Mouse (Mus musculus) heart, postnatal 0 days (tissue): ENCODE data around the gene Slc4a1. TPM values are rescaled to one million over a fixed set of nuclear protein-coding genes. Genes with fewer than 3 reads are reported as not detected.

Source experiments
- ATAC-seq: fragments of 200-750 bp; cut with Nextera tagmentation; 2 replicates; pipeline ENCODE4 v1.8.0; 2017; ENCODE audit warnings: low read depth, moderate number of reproducible peaks, moderate library complexity; ENCODE audit not compliant: insufficient read depth
- DNase-seq: peaks from one replicate; pipeline ENCODE4 v3.0.0-alpha.2; 2016; ENCODE audit warnings: low spot score
- H3K27ac ChIP-seq: fragments of 300-500 bp; sonication (generic); 2 replicates; pipeline ENCODE4 v1.5.1; 2014; ENCODE audit warnings: low read depth, mild to moderate bottlenecking
- H3K27me3 ChIP-seq: fragments of 300-500 bp; sonication (generic); 2 replicates; pipeline ENCODE4 v1.6.1; 2014; ENCODE audit warnings: low read length, mixed read lengths; ENCODE audit not compliant: control insufficient read depth, insufficient read depth
- H3K36me3 ChIP-seq: fragments of 300-500 bp; sonication (generic); replicated peaks from 2 replicates; pipeline ENCODE4 v1.6.1; 2014; ENCODE audit warnings: low read length, mixed read lengths; ENCODE audit not compliant: control insufficient read depth, insufficient read depth
- H3K4me1 ChIP-seq: fragments of 300-500 bp; sonication (generic); 2 replicates; pipeline ENCODE4 v1.6.1; 2014; ENCODE audit warnings: antibody characterized with exemption; ENCODE audit not compliant: control insufficient read depth, insufficient read depth
- H3K4me2 ChIP-seq: fragments of 300-500 bp; sonication (generic); 2 replicates; pipeline ENCODE4 v1.6.1; 2014; ENCODE audit warnings: low read depth, mild to moderate bottlenecking, low read length, moderate library complexity
- H3K4me3 ChIP-seq: fragments of 300-500 bp; sonication (generic); 2 replicates; pipeline ENCODE4 v1.5.1; 2014; ENCODE audit warnings: low read depth, low read length
- H3K9ac ChIP-seq: fragments of 300-500 bp; sonication (generic); replicated peaks from 2 replicates; pipeline ENCODE4 v1.6.1; 2014; ENCODE audit warnings: low read depth, low read length, mixed read lengths
- H3K9me3 ChIP-seq: fragments of 300-500 bp; sonication (generic); replicated peaks from 2 replicates; pipeline ENCODE4 v1.6.1; 2016; ENCODE audit warnings: low read length; ENCODE audit not compliant: control insufficient read depth
- CTCF ChIP-seq: IDR thresholded peaks from 2 replicates; pipeline ENCODE4 v1.5.1; 2016; ENCODE audit warnings: antibody characterized with exemption, control low read depth, low read depth
- EP300 ChIP-seq: IDR thresholded peaks from 2 replicates; pipeline ENCODE4 v1.6.1; 2016; ENCODE audit warnings: antibody characterized with exemption, low read depth
- WGBS: fragments of 180-500 bp; shearing (Covaris S2); extraction: QIAGEN DNeasy Blood & Tissue Kit; methylation state at CpG from one replicate; pipeline ENCODE4 v1.1.7; 2014; 5-methylcytosine and 5-hydroxymethylcytosine counted together
- polyA plus RNA-seq: library from polyadenylated mRNA; unstranded; fragments of >200 nt; fragmentation: Nextera tagmentation; extraction: Ambion mirVana; gene quantifications from 2 replicates; pipeline ENCODE4 v1.2.1, GENCODE M21; 2015
- total RNA-seq: library from RNA; depleted of rRNA; stranded (reverse); fragments of >200 nt; gene quantifications from 2 replicates; pipeline ENCODE4 v1.2.3, GENCODE M21; 2014; ENCODE audit warnings: low replicate concordance

Gene Slc4a1
- total and polyA plus RNA-seq, 2 experiments from 2014 or later = 3.1 to 7.5 TPM

DNA sequence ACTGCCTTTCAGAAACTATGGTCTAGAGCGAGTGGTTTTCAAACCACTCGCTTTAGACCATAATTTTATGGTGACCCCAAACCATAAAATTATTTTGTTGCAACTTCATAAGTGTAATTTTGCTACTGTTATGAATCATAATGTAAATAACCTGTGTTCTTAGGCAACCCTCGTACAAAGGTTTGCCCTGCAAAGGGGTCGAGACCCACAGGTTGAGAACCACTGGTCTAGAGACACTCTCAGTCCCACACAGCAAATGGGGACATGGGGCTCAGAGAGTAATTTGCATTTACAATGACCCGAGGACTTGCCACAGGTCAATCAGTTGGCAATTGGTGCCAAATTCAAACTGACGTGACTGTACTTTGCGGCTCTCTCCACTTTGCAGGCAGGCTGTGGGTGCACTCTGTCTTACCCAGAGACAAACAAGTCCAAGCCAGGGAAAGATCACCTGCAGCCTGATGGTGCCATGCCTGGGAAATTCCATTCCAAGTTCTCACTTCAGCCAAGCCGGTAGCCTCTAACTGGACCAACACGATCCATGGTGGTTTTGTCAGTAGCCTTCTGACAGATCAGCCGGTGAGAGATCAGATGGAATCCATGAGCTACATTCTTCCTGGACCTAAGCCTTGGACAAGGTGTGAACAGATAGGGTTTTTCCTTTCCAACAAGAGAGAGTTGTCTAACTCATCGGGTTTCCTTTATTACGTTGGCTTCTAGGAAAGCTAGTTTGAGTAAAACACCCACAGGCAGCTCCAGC lies 6.1 kb upstream of the Slc4a1 start:
- Histone ChIP-seq H3K9ac (no peak overlapping the region), H3K27ac (no peak overlapping the region), H3K27me3 (no peaks in the 10 kb centered on the region; the same call in 1 of the 2 replicates), H3K9me3 (no peaks in the 10 kb centered on the region), H3K4me1 (peaks cover 15% of the 10 kb centered on the region; the same call in 1 of the 2 replicates), H3K4me3 (no peak overlapping the region), H3K4me2 (no peak overlapping the region), H3K36me3 (no peaks in the 10 kb centered on the region)
- TF ChIP-seq EP300 (no peak), CTCF (no peak)
- ATAC-seq (no peak), DNase-seq (no peak)
- 78% methylated on average over 12 of the region's 12 CpGs for WGBS

DNA sequence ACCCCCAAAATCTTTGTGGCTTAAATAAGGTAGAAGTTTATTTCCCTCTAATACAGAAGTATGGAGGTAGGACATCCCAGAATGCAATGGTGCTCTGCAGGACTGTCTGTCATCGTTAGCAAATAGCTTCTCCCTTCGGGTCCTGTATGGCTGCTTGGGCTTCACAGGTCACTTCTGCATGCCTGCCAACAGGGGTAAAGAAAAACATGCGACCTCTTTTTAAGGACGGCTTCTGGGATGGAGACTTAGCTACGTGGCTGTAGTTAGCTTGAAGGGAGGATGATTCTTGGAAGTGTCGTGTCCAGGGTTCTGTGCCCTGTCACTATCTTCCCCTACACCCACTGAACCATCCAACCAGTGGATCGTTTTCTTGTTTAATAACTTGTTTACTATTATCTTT lies 4.3 kb upstream of the Slc4a1 start:
- WGBS = 43% methylated on average over 7 of the region's 7 CpGs
- H3K4me3 ChIP-seq = no peak overlapping the region
- H3K4me1 ChIP-seq = peaks cover 2% of the 10 kb centered on the region; the same call in 1 of the 2 replicates
- no peaks in the 10 kb centered on the region; the same call in 1 of the 2 replicates for H3K27me3 ChIP-seq
- no peak for DNase-seq
- no peak overlapping the region for H3K4me2 ChIP-seq
- H3K27ac ChIP-seq = no peak overlapping the region
- TF ChIP-seq CTCF (no peak), EP300 (no peak)
- ATAC-seq = no peak
- H3K36me3 ChIP-seq = no peaks in the 10 kb centered on the region
- H3K9ac ChIP-seq = no peak overlapping the region
- H3K9me3 ChIP-seq = no peaks in the 10 kb centered on the region

DNA sequence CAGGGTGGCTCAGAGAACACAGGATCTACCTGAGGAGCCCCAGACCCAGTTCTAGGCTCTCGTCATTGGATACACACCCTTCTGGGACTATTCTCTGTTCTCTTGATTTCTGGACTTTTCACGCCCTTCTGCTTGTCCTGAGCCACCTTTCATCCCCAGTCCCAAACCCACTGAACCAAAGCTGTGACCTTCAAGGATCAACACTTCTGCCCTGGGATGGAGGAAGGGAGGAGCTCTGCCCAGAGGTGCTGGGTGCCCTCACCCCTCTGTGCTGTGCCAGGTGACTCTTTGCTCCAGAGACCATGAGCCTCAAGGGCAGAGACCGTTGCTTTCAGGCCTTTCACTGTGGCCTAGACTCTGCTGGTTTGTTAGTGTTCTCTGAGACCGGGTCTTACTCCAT lies 3.3 kb upstream of the Slc4a1 start:
- Histone ChIP-seq H3K27me3 (no peaks in the 10 kb centered on the region; the same call in 1 of the 2 replicates), H3K4me1 (no peaks in the 10 kb centered on the region), H3K4me2 (no peak overlapping the region), H3K27ac (no peak overlapping the region), H3K4me3 (no peak overlapping the region), H3K36me3 (no peaks in the 10 kb centered on the region), H3K9ac (no peak overlapping the region), H3K9me3 (no peaks in the 10 kb centered on the region)
- ATAC-seq (no peak), DNase-seq (no peak)
- WGBS = 89% methylated on average over 4 of the region's 4 CpGs
- TF ChIP-seq CTCF (no peak), EP300 (no peak)

DNA sequence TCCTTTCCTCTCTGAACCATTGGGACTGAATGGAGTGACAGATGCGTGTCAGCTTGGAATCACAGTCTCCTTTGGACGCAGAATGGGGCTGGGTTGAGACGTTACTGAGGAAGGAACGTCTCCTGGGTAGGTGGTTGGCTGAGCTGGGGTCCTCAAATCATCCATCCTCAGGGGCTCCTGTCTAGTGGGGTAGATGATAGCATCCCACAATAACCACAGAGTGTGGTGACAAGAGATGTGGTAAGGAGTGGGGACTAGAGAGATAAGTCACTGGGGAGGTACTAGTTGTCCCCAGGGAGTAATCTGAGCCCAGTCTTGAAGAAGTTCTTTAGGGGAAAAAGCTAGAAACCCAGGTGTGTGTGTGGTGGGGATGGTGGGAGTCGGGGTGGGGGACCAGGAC lies 2.3 kb upstream of the Slc4a1 start:
- WGBS = 61% methylated on average over 5 of the region's 5 CpGs
- no peak overlapping the region for H3K4me3 ChIP-seq
- no peak for DNase-seq

DNA sequence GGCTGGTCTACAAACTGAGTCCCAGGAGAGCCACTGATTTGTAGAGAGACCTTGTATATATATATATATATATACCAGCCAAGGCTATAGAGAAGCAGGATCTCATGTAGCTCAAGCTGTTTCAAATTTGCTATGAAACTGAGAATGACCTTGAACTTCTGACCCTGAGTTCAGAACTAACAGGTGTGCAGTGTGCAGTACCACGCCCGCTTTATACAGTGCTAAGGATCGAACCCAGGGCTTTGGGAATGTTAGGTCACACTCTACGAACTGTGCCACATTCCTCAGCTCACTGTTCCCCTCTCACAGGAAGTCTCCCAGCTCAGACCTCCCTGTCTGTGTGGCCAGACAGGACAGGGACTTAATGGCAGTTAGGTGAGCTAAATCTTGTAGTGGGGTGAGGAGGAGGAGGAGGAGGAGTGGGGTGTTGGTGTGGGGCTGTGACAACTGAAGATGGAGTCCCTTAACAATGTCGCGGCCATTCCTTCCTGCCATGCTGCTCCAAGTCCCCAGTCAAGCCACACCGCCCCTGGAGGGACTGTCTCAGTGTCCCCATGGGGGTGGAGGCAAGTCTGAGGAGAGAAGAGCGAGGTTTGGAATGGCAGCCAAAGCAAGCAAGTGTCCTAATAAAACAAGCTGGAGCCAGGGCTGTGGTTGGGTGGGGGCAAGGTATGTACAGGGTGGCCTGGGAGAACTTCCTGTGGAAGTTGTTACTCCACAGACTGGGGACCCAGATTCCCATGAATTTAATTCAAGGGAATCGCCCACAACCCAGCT lies 1.7 kb upstream of the Slc4a1 start:
- 68% methylated on average over 9 of the region's 9 CpGs for WGBS
- H3K27me3 ChIP-seq = no peaks in the 10 kb centered on the region
- no peak overlapping the region for H3K4me2 ChIP-seq
- ATAC-seq = no peak
- no peak overlapping the region for H3K4me3 ChIP-seq
- H3K36me3 ChIP-seq = no peaks in the 10 kb centered on the region
- no peaks in the 10 kb centered on the region for H3K9me3 ChIP-seq
- no peak overlapping the region for H3K27ac ChIP-seq
- H3K9ac ChIP-seq = no peak overlapping the region
- TF ChIP-seq EP300 (no peak), CTCF (no peak)
- DNase-seq = no peak
- no peaks in the 10 kb centered on the region for H3K4me1 ChIP-seq

More for the DNA sequence above, 2.3 kb upstream of the Slc4a1 start:
- no peak for ATAC-seq
- Histone ChIP-seq H3K4me1 (no peaks in the 10 kb centered on the region), H3K27ac (no peak overlapping the region), H3K9ac (no peak overlapping the region), H3K36me3 (no peaks in the 10 kb centered on the region), H3K4me2 (no peak overlapping the region), H3K27me3 (no peaks in the 10 kb centered on the region; the same call in 1 of the 2 replicates), H3K9me3 (no peaks in the 10 kb centered on the region)
- TF ChIP-seq CTCF (no peak), EP300 (no peak)
